Mouse (Mus musculus) olfactory bulb, adult 2 months (tissue): ENCODE results near the gene Thada. TPM values are rescaled to one million over a fixed set of nuclear protein-coding genes. Genes with fewer than 3 reads are reported as not detected.

Source experiments
- H3K27ac ChIP-seq: fragments of 200-500 bp; 2 replicates; pipeline ENCODE4 v1.5.1; 2012; ENCODE audit warnings: low read depth, low read length; ENCODE audit not compliant: insufficient read depth
- H3K4me1 ChIP-seq: fragments of 200-500 bp; 2 replicates; pipeline ENCODE4 v1.6.1; 2012; ENCODE audit warnings: low read length; ENCODE audit not compliant: control insufficient read depth, insufficient read depth
- H3K4me3 ChIP-seq: fragments of 200-500 bp; 2 replicates; pipeline ENCODE4 v1.5.1; 2012; ENCODE audit warnings: mild to moderate bottlenecking, low read depth, low read length, moderate library complexity; ENCODE audit not compliant: insufficient read depth
- CTCF ChIP-seq: fragments of 200-500 bp; IDR thresholded peaks from 2 replicates; pipeline ENCODE4 v1.5.1; 2012; ENCODE audit warnings: low read depth, mild to moderate bottlenecking, low read length, moderate library complexity; ENCODE audit not compliant: insufficient read depth
- POLR2A ChIP-seq: fragments of 200-500 bp; IDR thresholded peaks from 2 replicates; pipeline ENCODE4 v1.6.1; 2012; ENCODE audit warnings: mild to moderate bottlenecking, low read depth, low read length, moderate library complexity; ENCODE audit not compliant: insufficient read depth
- WGBS: fragments of 180-500 bp; shearing (Covaris S2); methylation state at CpG from one replicate; pipeline ENCODE4 v1.1.7; 2018; 5-methylcytosine and 5-hydroxymethylcytosine counted together
- polyA plus RNA-seq: library from polyadenylated mRNA; stranded (reverse); fragments of >200 nt; gene quantifications from 2 replicates; pipeline ENCODE4 v1.2.4, GENCODE M21; 2012; ENCODE audit warnings: low replicate concordance; ENCODE audit not compliant: missing spikeins, insufficient read depth, insufficient read length

The Thada gene
- polyA plus RNA-seq, 1 experiment = not detected

GRCm38 (mm10) chr17:84422001-84422785 lies 43.8 kb downstream of the Thada start:
- Histone ChIP-seq H3K4me3 (no peak overlapping the region), H3K4me1 (no peaks in the 10 kb centered on the region), H3K27ac (no peak overlapping the region)
- 89% methylated on average over 4 of the region's 4 CpGs for WGBS
- no peak for TF ChIP-seq POLR2A
- TF ChIP-seq CTCF = no peak

GRCm38 (mm10) chr17:84421042-84421441 lies 45.0 kb downstream of the Thada start:
- 98% methylated on average over 4 of the region's 4 CpGs for WGBS
- no peak overlapping the region for H3K27ac ChIP-seq
- no peak for TF ChIP-seq CTCF
- H3K4me1 ChIP-seq = no peaks in the 10 kb centered on the region
- H3K4me3 ChIP-seq = no peak overlapping the region

- WGBS = 87% methylated on average over 3 of the region's 3 CpGs
- Histone ChIP-seq H3K4me3 (no peak overlapping the region), H3K4me1 (no peaks in the 10 kb centered on the region), H3K27ac (no peak overlapping the region)
- TF ChIP-seq CTCF = no peak
- no peak for TF ChIP-seq POLR2A
These were observed 45.7 kb downstream of the Thada start for GRCm38 (mm10) chr17:84420276-84420639.

- no peaks in the 10 kb centered on the region for H3K4me1 ChIP-seq
- TF ChIP-seq CTCF (no peak), POLR2A (no peak)
- no peak overlapping the region for H3K4me3 ChIP-seq
- H3K27ac ChIP-seq = no peak overlapping the region
- 80% methylated on average over 11 of the region's 11 CpGs for WGBS
These were observed 46.4 kb downstream of the Thada start for GRCm38 (mm10) chr17:84419326-84420275.

GRCm38 (mm10) chr17:84415936-84416335 lies 50.1 kb downstream of the Thada start:
- 92% methylated on average over 3 of the region's 3 CpGs for WGBS
- Histone ChIP-seq H3K4me1 (peaks cover 3% of the 10 kb centered on the region; the same call in 1 of the 2 replicates), H3K27ac (no peak overlapping the region), H3K4me3 (no peak overlapping the region)
- TF ChIP-seq CTCF (no peak), POLR2A (no peak)

- Histone ChIP-seq H3K4me3 (no peak overlapping the region), H3K27ac (no peak overlapping the region), H3K4me1 (no peaks in the 10 kb centered on the region)
- 92% methylated on average over 1 of the region's 1 CpGs for WGBS
- no peak for TF ChIP-seq CTCF
- no peak for TF ChIP-seq POLR2A
These were observed 57.3 kb downstream of the Thada start for GRCm38 (mm10) chr17:84408731-84409130.

GRCm38 (mm10) chr17:84405616-84406015 lies 60.4 kb downstream of the Thada start:
- 78% methylated on average over 6 of the region's 6 CpGs for WGBS
- TF ChIP-seq CTCF (no peak), POLR2A (no peak)
- Histone ChIP-seq H3K4me1 (no peaks in the 10 kb centered on the region), H3K27ac (no peak overlapping the region), H3K4me3 (no peak overlapping the region)

GRCm38 (mm10) chr17:84401796-84402195 lies 64.2 kb downstream of the Thada start:
- TF ChIP-seq CTCF (no peak), POLR2A (no peak)
- no peaks in the 10 kb centered on the region for H3K4me1 ChIP-seq
- H3K4me3 ChIP-seq = no peak overlapping the region
- WGBS = 74% methylated on average over 5 of the region's 5 CpGs
- H3K27ac ChIP-seq = no peak overlapping the region

- whole genome bisulfite sequencing = 81% methylated on average over 6 of the region's 6 CpGs
- H3K27ac ChIP-seq = no peak overlapping the region
- no peak overlapping the region for H3K4me3 ChIP-seq
- TF ChIP-seq CTCF (no peak), POLR2A (no peak)
- H3K4me1 ChIP-seq = no peaks in the 10 kb centered on the region
These were observed 66.6 kb downstream of the Thada start for GRCm38 (mm10) chr17:84399431-84399830.
